Mouse (Mus musculus): ENCODE results near the gene Faf2. TPM values are rescaled to one million over a fixed set of nuclear protein-coding genes. Genes with fewer than 3 reads are reported as not detected.
A peak's percentile ranks its signal among the peaks of the same experiment; 100 is the strongest.

The Faf2 gene
- polyA plus RNA-seq (2015; fragmentation: Nextera tagmentation; extraction: Ambion mirVana), result 82.8 and 92.9 TPM in 2 replicates

DNA sequence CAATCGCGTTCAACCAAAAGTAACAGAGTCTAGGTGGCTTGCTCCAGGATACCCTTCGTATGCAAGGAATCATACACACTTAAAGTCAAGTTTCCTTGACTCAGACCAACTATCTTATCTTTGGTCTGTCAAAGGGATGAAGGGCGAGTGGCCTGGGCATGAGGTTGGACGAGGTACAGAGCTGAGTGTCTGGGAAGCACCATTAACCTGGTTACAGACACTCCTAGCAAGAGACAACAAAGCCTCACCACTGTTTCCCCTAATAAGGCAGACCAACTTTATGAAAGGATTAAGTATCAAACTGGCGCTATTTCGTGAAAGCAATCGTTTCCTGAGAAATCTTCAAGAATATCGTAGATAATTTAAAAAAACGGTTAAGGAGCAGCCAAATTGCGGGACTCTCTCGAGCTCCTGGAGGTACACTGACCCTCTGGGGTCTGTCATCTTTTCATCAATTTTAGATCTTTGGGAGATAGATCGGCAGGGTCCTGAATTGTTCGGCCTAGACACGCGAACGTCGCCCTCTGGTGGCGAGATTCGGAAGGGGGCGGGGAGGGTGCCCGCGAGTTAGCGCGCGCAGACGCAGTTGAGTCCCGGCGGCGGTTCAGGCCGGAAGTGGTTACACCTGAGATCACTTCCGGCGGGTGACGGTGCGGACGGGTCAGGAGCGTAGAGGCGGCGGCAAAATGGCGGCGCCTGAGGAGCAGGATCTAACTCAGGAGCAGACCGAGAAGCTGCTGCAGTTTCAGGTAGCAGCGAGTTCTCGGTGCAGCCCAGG, at the start of gene Faf2:
Faf2 (plus strand) TSS at position 630 of the 778 bp plus-strand sequence.
- peak; percentile 98 for ATAC-seq (ENCODE audit: insufficient number of reproducible peaks, insufficient read depth, low FRiP score, low TSS enrichment, low read depth)

GRCm38 (mm10) chr13:54572621-54573020, 49.0 kb upstream of the Faf2 start:
- WGBS, result 79% methylated on average over 4 of the region's 4 CpGs
- Histone ChIP-seq H3K36me3 (peaks cover 11% of the 10 kb centered on the region), H3K9ac (no peak overlapping the region), H3K4me2 (no peak overlapping the region), H3K4me1 (peaks cover 15% of the 10 kb centered on the region), H3K9me3 (no peaks in the 10 kb centered on the region), H3K27me3 (0 out of 2 replicates have a peak, but pooled peaks cover 5% of the 10 kb centered on the region), H3K27ac (no peak overlapping the region), H3K4me3 (no peak overlapping the region)
- no peak for ATAC-seq (ENCODE audit: insufficient number of reproducible peaks, insufficient read depth, low FRiP score, low TSS enrichment, low read depth)

More for the DNA sequence above, at the start of gene Faf2:
- Histone ChIP-seq H3K4me3 (peak within 1 kb of the TSS; percentile 94), H3K9ac (peak within 1 kb of the TSS; percentile 97), H3K27me3 (no peaks in the 10 kb centered on the region), H3K4me2 (peak within 1 kb of the TSS; percentile 77), H3K4me1 (peaks cover 11% of the 10 kb centered on the region), H3K36me3 (0 out of 2 replicates have a peak, but pooled peaks cover 4% of the 10 kb centered on the region), H3K27ac (peak within 1 kb of the TSS; percentile 88), H3K9me3 (no peaks in the 10 kb centered on the region)
- WGBS, result 10% methylated on average over 44 of the region's 44 CpGs

DNA sequence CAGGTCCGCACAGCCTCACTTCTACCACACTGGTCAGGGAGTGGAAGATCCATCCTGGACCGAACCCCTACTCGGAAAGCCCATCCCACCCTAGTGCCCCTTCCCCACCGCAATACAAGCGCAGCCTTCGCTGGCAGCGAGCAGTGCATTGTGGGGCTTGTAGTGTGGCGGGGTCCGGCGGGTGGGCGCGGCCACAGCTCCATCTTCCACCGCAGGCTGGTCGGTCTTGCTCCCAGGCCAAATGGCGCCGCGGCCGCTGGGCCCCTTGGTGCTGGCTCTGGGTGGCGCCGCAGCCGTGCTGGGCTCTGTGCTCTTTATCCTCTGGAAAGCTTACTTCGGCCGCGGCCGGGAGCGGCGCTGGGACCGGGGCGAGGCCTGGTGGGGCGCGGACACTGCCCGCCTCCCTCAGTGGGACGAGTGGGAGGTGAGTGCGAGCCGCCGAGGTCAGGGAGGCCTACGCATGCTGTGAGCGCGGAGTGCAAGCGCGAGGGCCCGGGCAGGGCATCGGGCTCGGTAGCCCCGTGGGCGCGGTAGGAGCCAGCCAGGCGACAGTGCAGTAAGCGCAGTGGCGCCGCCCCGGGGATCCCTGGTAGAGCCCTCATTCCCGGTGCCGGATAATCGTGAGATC, 46.6 kb upstream of the Faf2 start, which contains the start of gene Arl10:
Arl10 (plus strand) TSS at position 162 of the 628 bp plus-strand sequence.
- Histone ChIP-seq H3K36me3 (peaks cover 34% of the 10 kb centered on the region), H3K4me3 (peak within 1 kb of the TSS; percentile 96), H3K4me2 (peak within 1 kb of the TSS; percentile 92), H3K9ac (peak within 1 kb of the TSS; percentile 93), H3K27ac (peak within 1 kb of the TSS; percentile 81), H3K4me1 (peaks cover 15% of the 10 kb centered on the region), H3K27me3 (0 out of 2 replicates have a peak, but pooled peaks cover 5% of the 10 kb centered on the region), H3K9me3 (no peaks in the 10 kb centered on the region)
- peak; percentile 80 for ATAC-seq (ENCODE audit: insufficient number of reproducible peaks, insufficient read depth, low FRiP score, low TSS enrichment, low read depth)
- WGBS, result under 1% methylated on average over 55 of the region's 55 CpGs

- WGBS, result under 1% methylated on average over 19 of the region's 19 CpGs
- Histone ChIP-seq H3K27ac (peak overlapping the region; percentile 81), H3K4me2 (peak overlapping the region; percentile 92), H3K4me1 (peaks cover 15% of the 10 kb centered on the region), H3K4me3 (peak overlapping the region; percentile 96), H3K27me3 (0 out of 2 replicates have a peak, but pooled peaks cover 5% of the 10 kb centered on the region), H3K36me3 (peaks cover 40% of the 10 kb centered on the region), H3K9me3 (no peaks in the 10 kb centered on the region), H3K9ac (peak overlapping the region; percentile 93)
- no peak for ATAC-seq (ENCODE audit: insufficient number of reproducible peaks, insufficient read depth, low FRiP score, low TSS enrichment, low read depth)
These were observed 46.1 kb upstream of the Faf2 start for GRCm38 (mm10) chr13:54575489-54575888.

DNA sequence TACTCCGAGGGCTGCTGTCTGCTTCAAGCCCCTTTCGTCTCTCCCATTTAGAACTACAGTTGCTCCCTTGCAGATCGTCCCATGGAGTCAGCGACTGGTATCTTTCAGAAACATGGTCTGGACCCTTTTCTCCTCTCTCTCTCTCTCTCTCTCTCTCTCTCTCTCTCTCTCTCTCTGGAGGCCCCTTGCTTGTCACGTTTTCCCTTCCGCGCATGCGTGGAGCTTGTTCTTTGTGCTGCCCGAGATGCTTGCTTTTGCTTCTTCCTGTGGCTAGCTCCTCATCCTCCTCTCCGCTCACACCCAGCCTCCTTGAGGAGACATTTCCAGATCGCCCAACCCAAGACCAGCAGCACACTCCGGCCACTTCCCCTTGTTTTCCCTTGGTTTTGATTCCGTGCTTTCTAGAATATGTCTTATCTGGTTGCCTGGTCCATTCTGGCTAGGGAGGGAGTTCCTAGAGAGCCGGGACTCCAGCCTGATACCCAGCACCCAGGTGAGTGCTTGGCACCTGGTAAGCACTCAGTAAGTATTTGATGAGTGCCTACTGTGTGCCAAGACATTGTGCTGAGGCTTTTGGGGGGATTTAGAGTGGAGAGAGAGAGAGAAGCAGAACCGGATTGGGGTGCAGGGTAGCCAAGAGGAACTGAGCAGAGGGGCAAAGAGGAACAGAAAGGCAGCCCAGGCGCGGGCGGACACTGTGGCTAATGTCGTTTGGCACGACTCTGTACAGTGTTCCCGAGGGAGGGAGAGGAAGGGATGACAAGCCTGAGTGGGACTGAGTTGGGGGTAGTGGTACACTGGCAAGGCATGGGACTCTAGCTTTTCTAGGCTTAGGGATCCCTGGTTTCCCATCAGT, 43.7 kb upstream of the Faf2 start:
- 87% methylated on average over 21 of the region's 21 CpGs for WGBS
- H3K9me3 ChIP-seq, result no peaks in the 10 kb centered on the region
- no peak overlapping the region for H3K9ac ChIP-seq
- no peak for ATAC-seq (ENCODE audit: insufficient number of reproducible peaks, insufficient read depth, low FRiP score, low TSS enrichment, low read depth)
- H3K4me2 ChIP-seq, result no peak overlapping the region
- H3K27ac ChIP-seq, result no peak overlapping the region
- peaks cover 60% of the 10 kb centered on the region for H3K36me3 ChIP-seq
- H3K27me3 ChIP-seq, result 0 out of 2 replicates have a peak, but pooled peaks cover 5% of the 10 kb centered on the region
- no peak overlapping the region for H3K4me3 ChIP-seq
- H3K4me1 ChIP-seq, result peaks cover 15% of the 10 kb centered on the region

DNA sequence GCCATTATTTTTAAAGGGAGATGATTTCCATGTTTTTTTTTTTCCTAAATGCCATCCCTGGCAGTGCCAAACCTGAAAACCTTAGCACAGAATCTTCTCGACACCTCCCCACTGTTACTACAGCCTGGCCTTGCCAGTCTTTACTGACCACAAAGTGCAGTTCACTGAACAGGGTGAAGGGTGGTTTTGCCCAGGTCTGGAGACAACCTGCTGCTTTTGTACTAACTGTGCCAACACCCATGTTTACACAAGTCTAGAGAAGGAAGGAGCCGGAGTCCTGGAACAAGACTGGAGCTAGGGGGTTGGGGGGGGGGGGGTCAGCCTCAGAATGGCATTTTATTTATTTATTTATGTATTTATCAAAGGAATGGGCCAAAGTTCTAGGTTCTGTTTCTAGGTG, 40.2 kb upstream of the Faf2 start:
- peaks cover 95% of the 10 kb centered on the region for H3K36me3 ChIP-seq
- ATAC-seq (ENCODE audit: insufficient number of reproducible peaks, insufficient read depth, low FRiP score, low TSS enrichment, low read depth), result no peak
- no peak overlapping the region for H3K4me2 ChIP-seq

GRCm38 (mm10) chr13:54582126-54582525, 39.5 kb upstream of the Faf2 start:
- H3K27ac ChIP-seq, result no peak overlapping the region
- H3K9me3 ChIP-seq, result no peaks in the 10 kb centered on the region
- H3K4me1 ChIP-seq, result no peaks in the 10 kb centered on the region
- no peak overlapping the region for H3K9ac ChIP-seq
- H3K4me2 ChIP-seq, result no peak overlapping the region
- peaks cover 92% of the 10 kb centered on the region for H3K36me3 ChIP-seq
- H3K27me3 ChIP-seq, result no peaks in the 10 kb centered on the region
- 77% methylated on average over 10 of the region's 10 CpGs for WGBS
- no peak for ATAC-seq (ENCODE audit: insufficient number of reproducible peaks, insufficient read depth, low FRiP score, low TSS enrichment, low read depth)
- no peak overlapping the region for H3K4me3 ChIP-seq

More for the DNA sequence above, 40.2 kb upstream of the Faf2 start:
- Histone ChIP-seq H3K4me3 (no peak overlapping the region), H3K27ac (no peak overlapping the region), H3K4me1 (peaks cover 5% of the 10 kb centered on the region; the same call in 1 of the 2 replicates), H3K9ac (no peak overlapping the region), H3K27me3 (no peaks in the 10 kb centered on the region), H3K9me3 (no peaks in the 10 kb centered on the region)
- WGBS, result 82% methylated on average over 2 of the region's 2 CpGs

GRCm38 (mm10) chr13:54582860-54583259, 38.7 kb upstream of the Faf2 start:
- Histone ChIP-seq H3K4me1 (no peaks in the 10 kb centered on the region), H3K27ac (no peak overlapping the region), H3K4me3 (no peak overlapping the region), H3K4me2 (no peak overlapping the region), H3K36me3 (peaks cover 91% of the 10 kb centered on the region), H3K9ac (no peak overlapping the region), H3K9me3 (no peaks in the 10 kb centered on the region), H3K27me3 (no peaks in the 10 kb centered on the region)
- ATAC-seq (ENCODE audit: insufficient number of reproducible peaks, insufficient read depth, low FRiP score, low TSS enrichment, low read depth), result no peak
- 81% methylated on average over 5 of the region's 5 CpGs for WGBS

DNA sequence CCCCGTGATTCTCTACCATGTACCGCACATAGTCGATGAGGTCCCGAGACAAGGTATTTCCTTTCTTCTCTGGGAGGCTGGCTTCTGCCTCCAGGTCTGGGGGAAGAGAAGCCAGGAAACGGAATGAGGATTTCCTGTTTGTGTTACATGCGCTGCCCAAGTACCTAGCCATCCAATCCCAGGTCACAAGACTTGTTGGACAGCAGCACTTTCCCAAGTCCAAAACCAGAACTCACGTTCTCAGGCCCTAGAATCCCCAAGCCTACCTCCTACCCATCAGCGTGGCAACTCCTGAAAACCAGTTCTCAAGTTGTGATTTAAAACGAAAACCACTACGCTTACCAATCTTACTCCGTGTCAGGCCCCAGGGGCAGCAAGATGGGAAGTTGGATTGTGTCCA, 35.8 kb upstream of the Faf2 start:
- Histone ChIP-seq H3K27me3 (no peaks in the 10 kb centered on the region), H3K4me3 (no peak overlapping the region), H3K4me2 (no peak overlapping the region), H3K27ac (no peak overlapping the region), H3K36me3 (peaks cover 68% of the 10 kb centered on the region), H3K9ac (no peak overlapping the region), H3K4me1 (peaks cover 10% of the 10 kb centered on the region), H3K9me3 (no peaks in the 10 kb centered on the region)
- ATAC-seq (ENCODE audit: insufficient number of reproducible peaks, insufficient read depth, low FRiP score, low TSS enrichment, low read depth), result no peak
- 90% methylated on average over 11 of the region's 11 CpGs for WGBS

GRCm38 (mm10) chr13:54589414-54589995, 32.1 kb upstream of the Faf2 start:
- no peak for ATAC-seq (ENCODE audit: insufficient number of reproducible peaks, insufficient read depth, low FRiP score, low TSS enrichment, low read depth)
- WGBS, result under 1% methylated on average over 24 of the region's 24 CpGs
- Histone ChIP-seq H3K9me3 (no peaks in the 10 kb centered on the region), H3K4me2 (peak overlapping the region; percentile 76), H3K27me3 (no peaks in the 10 kb centered on the region), H3K4me1 (peaks cover 24% of the 10 kb centered on the region), H3K36me3 (peaks cover 48% of the 10 kb centered on the region), H3K27ac (peak overlapping the region; percentile 88; the same call in 1 of the 2 replicates), H3K9ac (peak overlapping the region; percentile 73), H3K4me3 (peak overlapping the region; percentile 93)
